In genomic region chr11:115904231-115904955, GRCm38 (mm10) we compare ENCODE assay signal across 10 mouse cellular contexts. TPM values are rescaled to one million over a fixed set of nuclear protein-coding genes. Genes with fewer than 3 reads are reported as not detected.
DNase-seq lines count a peak whose midpoint lies in the region; ATAC-seq and TF ChIP-seq lines count a peak whose summit lies in the region.
"Had no signal": no experiment of that assay in that cellular context is flagged by ENCODE, and none has a peak within 500 bp of the region (broad histone marks: within the 10 kb centered on the region; RNA-seq: fewer than 3 reads in every experiment).

No protein-coding gene starts in this region.

- no peak overlapping the region for H3K9ac ChIP-seq in lung, embryonic 16.5 days (ENCODE audit: low read length)
- no peak overlapping the region for H3K9ac ChIP-seq in kidney, embryonic 14.5 days (ENCODE audit: low read depth, low read length)

- peaks cover 93% of the 10 kb centered on the region for H3K4me1 ChIP-seq in erythroblast, embryonic 14.5 days (ENCODE audit: control insufficient read depth)
- H3K4me1 ChIP-seq in lung, embryonic 16.5 days (replicated peaks; ENCODE audit: control insufficient read depth, insufficient read depth, low read length), result peaks cover 65% of the 10 kb centered on the region
- H3K4me1 ChIP-seq in kidney, embryonic 14.5 days (ENCODE audit: control insufficient read depth, insufficient read depth, low read length), result peaks cover 64% of the 10 kb centered on the region
- peaks cover 34% of the 10 kb centered on the region for H3K4me1 ChIP-seq in small intestine, adult 2 months (ENCODE audit: control insufficient read depth, insufficient read depth, insufficient read length, low read length)

- ATAC-seq in erythroblast, adult 5-6 weeks (replicated peaks; ENCODE audit: low FRiP score, poor library complexity, severe bottlenecking), result no peak
- no peak for ATAC-seq in lung, embryonic 16.5 days (ENCODE audit: low read depth)
- no peak for ATAC-seq in kidney, embryonic 14.5 days (ENCODE audit: low FRiP score, low TSS enrichment)
- ATAC-seq: forebrain, embryonic 14.5 days had no signal

- no peaks in the 10 kb centered on the region for H3K27me3 ChIP-seq in erythroblast, embryonic 14.5 days (ENCODE audit: control insufficient read depth)
- H3K27me3 ChIP-seq in lung, embryonic 16.5 days (ENCODE audit: control insufficient read depth, insufficient read depth, low read depth, low read length), result no peaks in the 10 kb centered on the region
- H3K27me3 ChIP-seq in kidney, embryonic 14.5 days (ENCODE audit: control insufficient read depth, insufficient read depth, low read length), result no peaks in the 10 kb centered on the region
- H3K27me3 ChIP-seq in small intestine, adult 2 months (ENCODE audit: control insufficient read depth, insufficient read depth, low read length), result no peaks in the 10 kb centered on the region

- TF ChIP-seq CTCF in small intestine, adult 2 months (IDR thresholded peaks at IDR 0.05; ENCODE audit: extremely low read depth, insufficient read length, insufficient replicate concordance, low read depth, low read length), result no peak

- H3K27ac ChIP-seq in lung, embryonic 16.5 days (ENCODE audit: low read length), result peak overlapping the region; percentile 64
- peak overlapping the region; percentile 53 for H3K27ac ChIP-seq in kidney, embryonic 14.5 days (ENCODE audit: low read depth, low read length)
- H3K27ac ChIP-seq in small intestine, adult 2 months (ENCODE audit: insufficient read depth, low read depth, low read length), result peak overlapping the region; percentile 64

- no peak for TF ChIP-seq POLR2A in small intestine, adult 2 months (IDR thresholded peaks at IDR 0.05; ENCODE audit: low read depth, low read length)

- 0 out of 2 replicates have a peak, but pooled peaks cover 2% of the 10 kb centered on the region for H3K9me3 ChIP-seq in erythroblast, embryonic 14.5 days (ENCODE audit: control insufficient read depth, low read length)
- no peaks in the 10 kb centered on the region for H3K9me3 ChIP-seq in lung, embryonic 16.5 days (ENCODE audit: control insufficient read depth, low read length)
- no peaks in the 10 kb centered on the region for H3K9me3 ChIP-seq in kidney, embryonic 14.5 days (ENCODE audit: control insufficient read depth, low read length)

- peaks cover 90% of the 10 kb centered on the region for H3K36me3 ChIP-seq in erythroblast, embryonic 14.5 days (ENCODE audit: control insufficient read depth)
- H3K36me3 ChIP-seq in lung, embryonic 16.5 days (ENCODE audit: control insufficient read depth, insufficient read depth, low read length), result no peaks in the 10 kb centered on the region
- H3K36me3 ChIP-seq in kidney, embryonic 14.5 days (ENCODE audit: control insufficient read depth, insufficient read depth, low read length), result no peaks in the 10 kb centered on the region; the same call in 1 of the 2 replicates
- peaks cover 2% of the 10 kb centered on the region; the same call in 1 of the 2 replicates for H3K36me3 ChIP-seq in small intestine, adult 2 months (ENCODE audit: control insufficient read depth, insufficient read depth, low read length)

- no peak for DNase-seq in lung, postnatal 14 days
- DNase-seq in left cerebral cortex, postnatal 14 days (ENCODE audit: low spot score in 2 of 2), result no peak
- no peak for DNase-seq in left cerebral cortex, adult 9 months (ENCODE audit: low spot score in 2 of 2)
- DNase-seq: cerebellum, adult 11 months had no signal

- WGBS in lung, embryonic 16.5 days, result 59% methylated on average over 8 of the region's 8 CpGs
- WGBS in kidney, embryonic 14.5 days, result 65% methylated on average over 8 of the region's 8 CpGs
- WGBS in small intestine, adult 2 months, result 57% methylated on average over 8 of the region's 8 CpGs

- no peak overlapping the region for H3K4me2 ChIP-seq in lung, embryonic 16.5 days (ENCODE audit: low read depth, low read length)
- no peak overlapping the region; the same call in 1 of the 2 replicates for H3K4me2 ChIP-seq in kidney, embryonic 14.5 days (replicated peaks; ENCODE audit: low read depth, low read length)

- peak overlapping the region; percentile 75 for H3K4me3 ChIP-seq in erythroblast, embryonic 14.5 days (replicated peaks)
- no peak overlapping the region for H3K4me3 ChIP-seq in lung, embryonic 16.5 days (ENCODE audit: low read length)
- H3K4me3 ChIP-seq in kidney, embryonic 14.5 days (ENCODE audit: low read length), result no peak overlapping the region
- H3K4me3 ChIP-seq in small intestine, adult 2 months (ENCODE audit: low read depth, low read length), result no peak overlapping the region

- intact Hi-C loops in left cerebral cortex, postnatal 14 days (cut with DNase I), result no loop called here

RNA-seq across cellular contexts. Expression of gene Smim5, which starts 4.6 kb away (rescaled TPM):
- polyA plus RNA-seq in erythroblast, embryonic 14.5 days (2012), result 2.1 and 3.2 TPM in 2 replicates
- 14.2 and 17.9 TPM in 2 replicates for total RNA-seq in erythroblast, adult 5-6 weeks (2015; ENCODE audit: low replicate concordance)
- total RNA-seq in erythroblast, adult 5-6 weeks (2017; ENCODE audit: low replicate concordance), result 17.1 and 19.2 TPM in 2 replicates
- 5.6 and 8.9 TPM in 2 replicates for polyA plus RNA-seq in lung, embryonic 16.5 days (2015; fragmentation: Nextera tagmentation; extraction: Ambion mirVana)
- 2.3 and 2.9 TPM in 2 replicates for polyA plus RNA-seq in kidney, embryonic 14.5 days (2014; fragmentation: Nextera tagmentation; extraction: Ambion mirVana)
- polyA plus RNA-seq in small intestine, adult 2 months (2012; rRNA removed), result 0.72 and 2.2 TPM in 2 replicates
- total RNA-seq in left cerebral cortex, postnatal 14 days (2021), result under 1 TPM in 1 of 2 experiments, not detected in 1; 0.33 TPM

RNA-seq across cellular contexts. Expression of gene Smim6, which starts 7.4 kb away (rescaled TPM):
- polyA plus RNA-seq in erythroblast, embryonic 14.5 days (2012), result 0.09 and 0.28 TPM in 2 replicates
- 7.5 and 7.9 TPM in 2 replicates for total RNA-seq in erythroblast, adult 5-6 weeks (2015; ENCODE audit: low replicate concordance)
- total RNA-seq in erythroblast, adult 5-6 weeks (2017; ENCODE audit: low replicate concordance), result 0.26 and 1.5 TPM in 2 replicates
- polyA plus RNA-seq in lung, embryonic 16.5 days (2015; fragmentation: Nextera tagmentation; extraction: Ambion mirVana), result 35.5 and 36.2 TPM in 2 replicates
- polyA plus RNA-seq in kidney, embryonic 14.5 days (2014; fragmentation: Nextera tagmentation; extraction: Ambion mirVana), result 9.4 and 9.6 TPM in 2 replicates
- 8.8 and 9.7 TPM in 2 replicates for polyA plus RNA-seq in small intestine, adult 2 months (2012; rRNA removed)
- not detected for total RNA-seq in left cerebral cortex, postnatal 14 days (2021)

RNA-seq across cellular contexts. Expression of gene Sap30bp, which starts 28.7 kb away (rescaled TPM):
- polyA plus RNA-seq in erythroblast, embryonic 14.5 days (2012), result 3.0 and 3.7 TPM in 2 replicates
- total RNA-seq in erythroblast, adult 5-6 weeks (2015; ENCODE audit: low replicate concordance), result 3.6 and 6.3 TPM in 2 replicates
- 75.6 and 96.5 TPM in 2 replicates for total RNA-seq in erythroblast, adult 5-6 weeks (2017; ENCODE audit: low replicate concordance)
- 34.3 and 36.8 TPM in 2 replicates for polyA plus RNA-seq in lung, embryonic 16.5 days (2015; fragmentation: Nextera tagmentation; extraction: Ambion mirVana)
- polyA plus RNA-seq in kidney, embryonic 14.5 days (2014; fragmentation: Nextera tagmentation; extraction: Ambion mirVana), result 41.4 and 48.1 TPM in 2 replicates
- polyA plus RNA-seq in small intestine, adult 2 months (2012; rRNA removed), result 15.2 and 27.1 TPM in 2 replicates
- total RNA-seq in left cerebral cortex, postnatal 14 days (2021), result 10 to 100 TPM; 43.2 to 50.7 TPM

RNA-seq across cellular contexts. Expression of gene Recql5, which starts 28.9 kb away (rescaled TPM):
- polyA plus RNA-seq in erythroblast, embryonic 14.5 days (2012), result 1.4 and 2.3 TPM in 2 replicates
- total RNA-seq in erythroblast, adult 5-6 weeks (2015; ENCODE audit: low replicate concordance), result 6.3 and 8.3 TPM in 2 replicates
- 15.3 and 31.6 TPM in 2 replicates for total RNA-seq in erythroblast, adult 5-6 weeks (2017; ENCODE audit: low replicate concordance)
- 23.6 and 25.7 TPM in 2 replicates for polyA plus RNA-seq in lung, embryonic 16.5 days (2015; fragmentation: Nextera tagmentation; extraction: Ambion mirVana)
- polyA plus RNA-seq in kidney, embryonic 14.5 days (2014; fragmentation: Nextera tagmentation; extraction: Ambion mirVana), result 13.0 and 19.1 TPM in 2 replicates
- polyA plus RNA-seq in small intestine, adult 2 months (2012; rRNA removed), result 5.8 and 9.2 TPM in 2 replicates
- total RNA-seq in left cerebral cortex, postnatal 14 days (2021), result 10 to 100 TPM; 19.8 to 22.4 TPM

RNA-seq across cellular contexts. Expression of gene Myo15b, which starts 46.2 kb away (rescaled TPM):
- polyA plus RNA-seq in erythroblast, embryonic 14.5 days (2012), result not detected in 2 replicates
- not detected in 2 replicates for total RNA-seq in erythroblast, adult 5-6 weeks (2015; ENCODE audit: low replicate concordance)
- total RNA-seq in erythroblast, adult 5-6 weeks (2017; ENCODE audit: low replicate concordance), result not detected in 2 replicates
- 0.83 and 2.0 TPM in 2 replicates for polyA plus RNA-seq in lung, embryonic 16.5 days (2015; fragmentation: Nextera tagmentation; extraction: Ambion mirVana)
- 2.8 and 5.5 TPM in 2 replicates for polyA plus RNA-seq in kidney, embryonic 14.5 days (2014; fragmentation: Nextera tagmentation; extraction: Ambion mirVana)
- polyA plus RNA-seq in small intestine, adult 2 months (2012; rRNA removed), result 539 and 1,655 TPM in 2 replicates
- under 1 TPM; 0.13 to 0.17 TPM for total RNA-seq in left cerebral cortex, postnatal 14 days (2021)
- polyA plus RNA-seq: forebrain, embryonic 14.5 days had no signal
